Mouse (Mus musculus): ENCODE measurements around the gene Rapsn. TPM values are rescaled to one million over a fixed set of nuclear protein-coding genes. Genes with fewer than 3 reads are reported as not detected.
A peak's percentile ranks its signal among the peaks of the same experiment; 100 is the strongest.

Gene Rapsn
- total and polyA plus RNA-seq, 3 experiments: 15.9 to 22.0 (median 16.8) TPM

DNA sequence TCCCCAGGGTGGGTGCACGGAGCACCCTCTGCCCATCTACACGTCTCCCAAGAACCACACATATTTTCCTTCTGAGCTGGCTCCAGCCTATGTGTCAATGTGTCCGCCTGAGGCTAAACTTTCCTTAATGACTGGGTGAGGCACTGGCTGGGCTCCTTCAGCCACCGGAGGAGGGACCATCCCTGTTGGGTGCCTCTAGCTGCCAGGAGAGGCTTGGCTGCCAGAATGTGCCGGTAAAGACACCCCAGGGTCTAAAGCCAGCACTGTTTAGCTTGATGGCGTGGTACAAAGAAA, 33.4 kb downstream of the Rapsn start:
- peak overlapping the region; percentile 87; the same call in 1 of the 2 replicates for H3K27ac ChIP-seq
- no peaks in the 10 kb centered on the region for H3K79me2 ChIP-seq (replicated peaks; ENCODE audit: control insufficient read depth, insufficient read depth, low read length)
- H3K27me3 ChIP-seq (ENCODE audit: control insufficient read depth, insufficient read depth, low read length): no peaks in the 10 kb centered on the region
- H3K4me1 ChIP-seq (ENCODE audit: control insufficient read depth, insufficient read depth, low read length): peaks cover 6% of the 10 kb centered on the region
- TF ChIP-seq EP300 (IDR thresholded peaks at IDR 0.05; ENCODE audit: insufficient read depth, low read depth, low read length): no peak
- TF ChIP-seq POLR2A (IDR thresholded peaks at IDR 0.05; ENCODE audit: insufficient read depth, low read depth, low read length): no peak
- no peak for TF ChIP-seq CTCF (IDR thresholded peaks at IDR 0.05)
- DNase-seq: no peak
- H3K36me3 ChIP-seq (ENCODE audit: control insufficient read depth, insufficient read depth, low read length): no peaks in the 10 kb centered on the region
- 47% methylated on average over 6 of the region's 6 CpGs for WGBS
- H3K4me3 ChIP-seq: no peak overlapping the region
- H3K9ac ChIP-seq (ENCODE audit: low read depth, low read length): no peak overlapping the region; the same call in 1 of the 2 replicates
- intact Hi-C loops (cut with DNase I): loop anchor here (5.0 kb wide), 1 partner anchor 127 kb away; the partner anchor contains the start of gene Celf1

DNA sequence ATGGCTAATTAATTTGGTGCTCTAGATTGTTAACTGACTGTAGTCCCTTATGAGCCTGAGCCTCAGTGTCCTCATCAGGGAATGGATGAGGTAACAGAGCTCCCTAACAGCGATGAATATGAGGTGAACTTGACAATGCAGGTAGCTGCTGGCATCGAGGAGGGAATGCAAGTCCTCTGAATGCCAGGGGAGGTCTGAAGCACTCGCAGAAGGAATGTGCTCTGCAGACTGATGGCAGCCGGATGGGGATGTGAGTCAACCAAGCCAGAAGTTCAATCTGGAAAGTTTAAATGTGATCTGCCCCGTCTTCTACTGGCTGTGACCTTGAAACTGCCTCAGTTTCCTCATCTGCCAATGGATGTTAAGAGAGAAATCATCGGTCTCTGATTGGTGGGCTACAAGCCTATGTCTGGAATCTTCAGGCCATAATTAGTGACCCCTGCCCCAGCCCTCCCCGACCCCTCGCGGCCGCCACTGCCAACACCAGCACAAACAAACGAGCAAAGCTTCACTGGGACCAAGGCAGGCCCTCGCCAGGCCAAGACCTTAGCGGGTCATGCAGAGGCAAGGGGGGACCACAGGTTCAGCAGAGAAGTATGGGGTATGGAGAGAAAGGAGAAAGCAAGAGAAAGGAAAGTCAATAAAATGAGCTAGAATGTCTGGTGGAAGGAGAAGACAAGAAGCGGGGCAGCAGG, 34.0 kb downstream of the Rapsn start:
- Histone ChIP-seq H3K4me1 (ENCODE audit: control insufficient read depth, insufficient read depth, low read length) (peaks cover 6% of the 10 kb centered on the region), H3K9ac (ENCODE audit: low read depth, low read length) (peak overlapping the region; percentile 68), H3K36me3 (ENCODE audit: control insufficient read depth, insufficient read depth, low read length) (no peaks in the 10 kb centered on the region), H3K27me3 (ENCODE audit: control insufficient read depth, insufficient read depth, low read length) (no peaks in the 10 kb centered on the region), H3K4me3 (peak overlapping the region; percentile 52), H3K27ac (peak overlapping the region; percentile 87), H3K79me2 (replicated peaks; ENCODE audit: control insufficient read depth, insufficient read depth, low read length) (no peaks in the 10 kb centered on the region)
- no peak for DNase-seq
- intact Hi-C loops (cut with DNase I): loop anchor here (5.0 kb wide), 1 partner anchor 127 kb away; the partner anchor contains the start of gene Celf1
- 3% methylated on average over 14 of the region's 14 CpGs for WGBS
- no peak for TF ChIP-seq CTCF (IDR thresholded peaks at IDR 0.05)
- no peak for TF ChIP-seq EP300 (IDR thresholded peaks at IDR 0.05; ENCODE audit: insufficient read depth, low read depth, low read length)
- TF ChIP-seq POLR2A (IDR thresholded peaks at IDR 0.05; ENCODE audit: insufficient read depth, low read depth, low read length): no peak

DNA sequence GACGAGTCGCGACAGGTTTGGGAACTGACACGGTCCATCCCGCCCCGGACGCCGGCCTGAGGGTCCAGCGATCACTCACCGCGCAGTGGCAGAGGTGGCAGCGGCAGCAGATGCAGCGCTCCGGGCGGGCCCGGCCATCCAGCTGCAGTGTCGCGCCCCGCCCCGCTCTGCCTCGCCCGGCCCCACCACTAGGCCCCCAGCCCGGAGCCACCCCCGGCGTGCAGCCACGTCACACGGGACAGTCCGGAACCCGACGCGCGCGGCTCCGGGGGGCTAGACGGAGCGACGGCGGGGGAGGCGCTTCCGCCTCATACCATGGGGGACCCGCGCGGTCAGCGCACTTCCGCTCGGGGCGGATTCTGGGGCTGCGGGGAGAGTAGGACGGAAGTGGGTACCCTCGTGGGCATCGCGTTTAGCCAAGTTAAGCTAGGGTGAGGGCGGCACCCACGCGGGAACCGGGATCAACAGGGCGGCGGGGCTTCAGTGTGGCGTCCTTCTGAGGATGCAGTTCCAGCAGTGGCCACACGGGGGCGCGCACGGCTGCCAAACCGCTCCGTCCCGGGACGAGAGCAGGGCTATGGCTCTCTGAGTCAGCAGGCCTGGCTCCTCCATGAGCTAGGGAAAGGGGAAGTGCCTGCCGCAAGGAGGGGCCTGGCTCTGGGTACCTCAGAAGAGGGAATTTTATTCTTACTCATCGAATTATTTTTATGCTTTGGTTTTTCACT, 34.8 kb downstream of the Rapsn start, which contains the start of gene Slc39a13:
Slc39a13 (minus strand) TSS at position 342 of the 725 bp plus-strand sequence.
- Histone ChIP-seq H3K4me3 (peak within 1 kb of the TSS; percentile 52), H3K36me3 (ENCODE audit: control insufficient read depth, insufficient read depth, low read length) (no peaks in the 10 kb centered on the region), H3K27ac (peak within 1 kb of the TSS; percentile 87), H3K9ac (ENCODE audit: low read depth, low read length) (peak within 1 kb of the TSS; percentile 68), H3K79me2 (replicated peaks; ENCODE audit: control insufficient read depth, insufficient read depth, low read length) (no peaks in the 10 kb centered on the region), H3K27me3 (ENCODE audit: control insufficient read depth, insufficient read depth, low read length) (no peaks in the 10 kb centered on the region), H3K4me1 (ENCODE audit: control insufficient read depth, insufficient read depth, low read length) (peaks cover 6% of the 10 kb centered on the region)
- WGBS: under 1% methylated on average over 66 of the region's 69 CpGs
- TF ChIP-seq POLR2A (IDR thresholded peaks at IDR 0.05; ENCODE audit: insufficient read depth, low read depth, low read length): peak; percentile 53
- peak; percentile 72; the same call in 1 of the 2 replicates for TF ChIP-seq EP300 (IDR thresholded peaks at IDR 0.05; ENCODE audit: insufficient read depth, low read depth, low read length)
- 0 out of 2 replicates have a peak, but pooled peaks have one; percentile 100 for TF ChIP-seq CTCF (IDR thresholded peaks at IDR 0.05)
- intact Hi-C loops (cut with DNase I): loop anchor here (1.0 to 5.0 kb wide), 3 partner anchors 16 to 132 kb away; partner anchors contain the start of genes Acp2, Nr1h3 and Psmc3
- peak; percentile 97 for DNase-seq

DNA sequence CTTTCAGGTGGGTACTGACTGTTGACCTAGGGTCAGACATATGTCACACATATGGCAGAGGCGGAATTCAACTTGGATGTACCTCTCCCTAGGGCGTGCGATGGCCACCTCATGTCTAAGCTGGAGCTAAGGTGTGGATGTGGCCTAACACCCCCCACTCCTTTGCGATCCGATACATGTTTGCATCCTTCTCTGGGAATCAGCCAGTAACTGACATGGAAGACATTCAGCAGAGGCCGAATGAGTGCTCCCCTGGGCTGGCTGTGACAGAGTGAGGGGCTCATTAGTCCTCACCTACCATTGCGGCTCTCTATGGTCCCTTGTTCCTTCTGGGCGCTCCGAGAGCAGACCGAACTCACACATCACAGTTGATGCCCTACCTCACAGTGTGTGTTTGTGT, 35.6 kb downstream of the Rapsn start:
- no peak for DNase-seq
- 88% methylated on average over 10 of the region's 10 CpGs for WGBS
- intact Hi-C loops (cut with DNase I): loop anchor here (5.0 kb wide), 1 partner anchor 131 kb away; the partner anchor contains the start of genes Acp2 and Nr1h3

DNA sequence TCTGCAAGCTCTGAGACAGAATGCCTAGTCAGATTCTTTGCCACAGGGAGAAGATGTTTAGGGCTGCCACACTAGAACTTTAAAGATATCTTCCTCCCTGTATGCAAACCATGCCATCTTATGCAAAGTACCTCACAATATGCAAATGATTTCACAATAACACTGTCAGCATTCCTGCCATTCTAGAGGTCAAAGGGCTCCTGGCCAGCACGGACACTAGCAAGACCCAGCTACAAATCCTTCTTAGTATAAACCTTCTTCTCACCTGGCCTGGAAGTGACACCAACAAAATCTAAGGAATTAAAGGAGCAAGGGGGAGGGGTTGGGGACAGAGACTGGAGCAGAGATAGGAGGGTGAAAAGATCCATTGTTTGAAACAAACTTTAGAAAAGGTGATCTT, 36.7 kb downstream of the Rapsn start:
- Histone ChIP-seq H3K79me2 (replicated peaks; ENCODE audit: control insufficient read depth, insufficient read depth, low read length) (no peaks in the 10 kb centered on the region), H3K4me3 (no peak overlapping the region), H3K27ac (no peak overlapping the region), H3K27me3 (ENCODE audit: control insufficient read depth, insufficient read depth, low read length) (no peaks in the 10 kb centered on the region), H3K9ac (ENCODE audit: low read depth, low read length) (no peak overlapping the region), H3K36me3 (ENCODE audit: control insufficient read depth, insufficient read depth, low read length) (no peaks in the 10 kb centered on the region), H3K4me1 (ENCODE audit: control insufficient read depth, insufficient read depth, low read length) (peaks cover 6% of the 10 kb centered on the region)
- intact Hi-C loops (cut with DNase I): loop anchor here (5.0 kb wide), 1 partner anchor 130 kb away; the partner anchor contains the start of genes Acp2 and Nr1h3
- TF ChIP-seq CTCF (IDR thresholded peaks at IDR 0.05): no peak
- TF ChIP-seq EP300 (IDR thresholded peaks at IDR 0.05; ENCODE audit: insufficient read depth, low read depth, low read length): no peak
- TF ChIP-seq POLR2A (IDR thresholded peaks at IDR 0.05; ENCODE audit: insufficient read depth, low read depth, low read length): no peak
- DNase-seq: no peak
- 32% methylated on average over 1 of the region's 1 CpGs for WGBS

More for the DNA sequence above, 35.6 kb downstream of the Rapsn start:
- peaks cover 6% of the 10 kb centered on the region for H3K4me1 ChIP-seq (ENCODE audit: control insufficient read depth, insufficient read depth, low read length)
- H3K9ac ChIP-seq (ENCODE audit: low read depth, low read length): peak overlapping the region; percentile 68
- H3K27me3 ChIP-seq (ENCODE audit: control insufficient read depth, insufficient read depth, low read length): no peaks in the 10 kb centered on the region
- no peaks in the 10 kb centered on the region for H3K79me2 ChIP-seq (replicated peaks; ENCODE audit: control insufficient read depth, insufficient read depth, low read length)
- H3K4me3 ChIP-seq: peak overlapping the region; percentile 52
- no peaks in the 10 kb centered on the region for H3K36me3 ChIP-seq (ENCODE audit: control insufficient read depth, insufficient read depth, low read length)
- TF ChIP-seq POLR2A (IDR thresholded peaks at IDR 0.05; ENCODE audit: insufficient read depth, low read depth, low read length) (no peak), CTCF (IDR thresholded peaks at IDR 0.05) (no peak), EP300 (IDR thresholded peaks at IDR 0.05; ENCODE audit: insufficient read depth, low read depth, low read length) (no peak)
- peak overlapping the region; percentile 87 for H3K27ac ChIP-seq
